Mouse (Mus musculus): ENCODE measurements around the gene Sipa1l1. TPM values are rescaled to one million over a fixed set of nuclear protein-coding genes. Genes with fewer than 3 reads are reported as not detected.

Sipa1l1 gene
- total and polyA plus RNA-seq, 2 experiments from 2014 or later, result 7.0 to 17.1 TPM

GRCm38 (mm10) chr12:82467641-82468040, 298.5 kb downstream of the Sipa1l1 start:
- TF ChIP-seq EP300 (IDR thresholded peaks at IDR 0.05; ENCODE audit: low read depth) (no peak), CTCF (IDR thresholded peaks at IDR 0.05; ENCODE audit: low read depth) (peak; percentile 60)
- H3K27ac ChIP-seq (ENCODE audit: low read depth), result no peak overlapping the region
- no peaks in the 10 kb centered on the region for H3K9me3 ChIP-seq (replicated peaks; ENCODE audit: control insufficient read depth, low read length)
- no peaks in the 10 kb centered on the region for H3K36me3 ChIP-seq (replicated peaks; ENCODE audit: control insufficient read depth, insufficient read depth, low read length)
- peaks cover 12% of the 10 kb centered on the region; the same call in 1 of the 2 replicates for H3K4me1 ChIP-seq (ENCODE audit: control insufficient read depth, insufficient read depth)
- 54% methylated on average over 2 of the region's 2 CpGs for WGBS
- H3K27me3 ChIP-seq (ENCODE audit: control insufficient read depth, insufficient read depth, low read length), result 0 out of 2 replicates have a peak, but pooled peaks cover 4% of the 10 kb centered on the region
- ATAC-seq (ENCODE audit: insufficient read depth, low read depth), result no peak
- no peak overlapping the region for H3K4me2 ChIP-seq (ENCODE audit: low read depth, low read length)
- peak; percentile 42 for DNase-seq (ENCODE audit: low spot score)
- H3K4me3 ChIP-seq (ENCODE audit: low read depth, low read length), result no peak overlapping the region
- H3K9ac ChIP-seq (replicated peaks; ENCODE audit: low read depth, low read length), result no peak overlapping the region

- Histone ChIP-seq H3K4me2 (ENCODE audit: low read depth, low read length) (no peak overlapping the region), H3K27me3 (ENCODE audit: control insufficient read depth, insufficient read depth, low read length) (0 out of 2 replicates have a peak, but pooled peaks cover 4% of the 10 kb centered on the region), H3K9ac (replicated peaks; ENCODE audit: low read depth, low read length) (no peak overlapping the region), H3K36me3 (replicated peaks; ENCODE audit: control insufficient read depth, insufficient read depth, low read length) (no peaks in the 10 kb centered on the region), H3K9me3 (replicated peaks; ENCODE audit: control insufficient read depth, low read length) (no peaks in the 10 kb centered on the region), H3K27ac (ENCODE audit: low read depth) (no peak overlapping the region), H3K4me3 (ENCODE audit: low read depth, low read length) (no peak overlapping the region), H3K4me1 (ENCODE audit: control insufficient read depth, insufficient read depth) (peaks cover 12% of the 10 kb centered on the region; the same call in 1 of the 2 replicates)
- no peak for ATAC-seq (ENCODE audit: insufficient read depth, low read depth)
- whole genome bisulfite sequencing, result 37% methylated on average over 5 of the region's 5 CpGs
- no peak for TF ChIP-seq EP300 (IDR thresholded peaks at IDR 0.05; ENCODE audit: low read depth)
- no peak for TF ChIP-seq CTCF (IDR thresholded peaks at IDR 0.05; ENCODE audit: low read depth)
- DNase-seq (ENCODE audit: low spot score), result peak; percentile 49
Measured at GRCm38 (mm10) chr12:82468416-82468815, 299.3 kb downstream of the Sipa1l1 start.

- Histone ChIP-seq H3K9ac (replicated peaks; ENCODE audit: low read depth, low read length) (peak overlapping the region; percentile 57), H3K4me2 (ENCODE audit: low read depth, low read length) (peak overlapping the region; percentile 87), H3K27me3 (ENCODE audit: control insufficient read depth, insufficient read depth, low read length) (0 out of 2 replicates have a peak, but pooled peaks cover 4% of the 10 kb centered on the region), H3K27ac (ENCODE audit: low read depth) (peak overlapping the region; percentile 76), H3K9me3 (replicated peaks; ENCODE audit: control insufficient read depth, low read length) (no peaks in the 10 kb centered on the region), H3K4me1 (ENCODE audit: control insufficient read depth, insufficient read depth) (peaks cover 12% of the 10 kb centered on the region; the same call in 1 of the 2 replicates), H3K4me3 (ENCODE audit: low read depth, low read length) (peak overlapping the region; percentile 58), H3K36me3 (replicated peaks; ENCODE audit: control insufficient read depth, insufficient read depth, low read length) (no peaks in the 10 kb centered on the region)
- WGBS, result 1% methylated on average over 12 of the region's 12 CpGs
- ATAC-seq (ENCODE audit: insufficient read depth, low read depth) (peak; percentile 82), DNase-seq (ENCODE audit: low spot score) (peak; percentile 90)
- TF ChIP-seq CTCF (IDR thresholded peaks at IDR 0.05; ENCODE audit: low read depth) (peak; percentile 91), EP300 (IDR thresholded peaks at IDR 0.05; ENCODE audit: low read depth) (no peak)
Measured at GRCm38 (mm10) chr12:82469706-82470361, 300.7 kb downstream of the Sipa1l1 start.

GRCm38 (mm10) chr12:82470362-82470936, 301.3 kb downstream of the Sipa1l1 start:
- Histone ChIP-seq H3K27me3 (ENCODE audit: control insufficient read depth, insufficient read depth, low read length) (0 out of 2 replicates have a peak, but pooled peaks cover 4% of the 10 kb centered on the region), H3K9me3 (replicated peaks; ENCODE audit: control insufficient read depth, low read length) (no peaks in the 10 kb centered on the region)
- 1% methylated on average over 18 of the region's 18 CpGs for WGBS

GRCm38 (mm10) chr12:82472796-82473195, 303.7 kb downstream of the Sipa1l1 start:
- Histone ChIP-seq H3K9me3 (replicated peaks; ENCODE audit: control insufficient read depth, low read length) (no peaks in the 10 kb centered on the region), H3K4me2 (ENCODE audit: low read depth, low read length) (no peak overlapping the region), H3K4me1 (ENCODE audit: control insufficient read depth, insufficient read depth) (peaks cover 13% of the 10 kb centered on the region; the same call in 1 of the 2 replicates), H3K27me3 (ENCODE audit: control insufficient read depth, insufficient read depth, low read length) (0 out of 2 replicates have a peak, but pooled peaks cover 4% of the 10 kb centered on the region), H3K36me3 (replicated peaks; ENCODE audit: control insufficient read depth, insufficient read depth, low read length) (no peaks in the 10 kb centered on the region), H3K9ac (replicated peaks; ENCODE audit: low read depth, low read length) (no peak overlapping the region), H3K4me3 (ENCODE audit: low read depth, low read length) (no peak overlapping the region), H3K27ac (ENCODE audit: low read depth) (no peak overlapping the region)
- TF ChIP-seq EP300 (IDR thresholded peaks at IDR 0.05; ENCODE audit: low read depth) (no peak), CTCF (IDR thresholded peaks at IDR 0.05; ENCODE audit: low read depth) (no peak)
- ATAC-seq (ENCODE audit: insufficient read depth, low read depth) (no peak), DNase-seq (ENCODE audit: low spot score) (no peak)
- 82% methylated on average over 3 of the region's 3 CpGs for WGBS

More at GRCm38 (mm10) chr12:82470362-82470936, 301.3 kb downstream of the Sipa1l1 start:
- Histone ChIP-seq H3K27ac (ENCODE audit: low read depth) (peak overlapping the region; percentile 76), H3K4me3 (ENCODE audit: low read depth, low read length) (peak overlapping the region; percentile 58), H3K4me2 (ENCODE audit: low read depth, low read length) (peak overlapping the region; percentile 87), H3K4me1 (ENCODE audit: control insufficient read depth, insufficient read depth) (peaks cover 12% of the 10 kb centered on the region; the same call in 1 of the 2 replicates), H3K36me3 (replicated peaks; ENCODE audit: control insufficient read depth, insufficient read depth, low read length) (no peaks in the 10 kb centered on the region), H3K9ac (replicated peaks; ENCODE audit: low read depth, low read length) (peak overlapping the region; percentile 57)
- TF ChIP-seq CTCF (IDR thresholded peaks at IDR 0.05; ENCODE audit: low read depth) (no peak), EP300 (IDR thresholded peaks at IDR 0.05; ENCODE audit: low read depth) (no peak)
- peak; percentile 89 for ATAC-seq (ENCODE audit: insufficient read depth, low read depth)
- peak; percentile 93 for DNase-seq (ENCODE audit: low spot score)
